Mouse (Mus musculus) embryonic fibroblast, embryonic 13.5 days (primary cell): Measurements from ENCODE around the gene Serpine2.

ENCODE experiments used
- CTCF ChIP-seq: IDR thresholded peaks from 2 replicates; pipeline ENCODE4 v1.5.1; 2011; ENCODE audit warnings: mild to moderate bottlenecking, control low read depth, low read length, moderate library complexity, borderline replicate concordance; ENCODE audit not compliant: insufficient read depth
- POLR2A ChIP-seq: IDR thresholded peaks from 2 replicates; pipeline ENCODE4 v1.6.1; 2011; ENCODE audit warnings: low read depth, mild to moderate bottlenecking, control low read depth, low read length, moderate library complexity

- TF ChIP-seq CTCF: no peak
- no peak for TF ChIP-seq POLR2A
These were observed 114.9 kb downstream of the Serpine2 start for GRCm38 (mm10) chr1:79746056-79746455.
